Mouse (Mus musculus): ENCODE measurements around the gene Syne1.

GRCm38 (mm10) chr10:5550168-5551021 is 887 bp downstream of the Syne1 start:
- 0 out of 2 replicates have a peak, but pooled peaks have one; percentile 26 for TF ChIP-seq POLR2A (IDR thresholded peaks at IDR 0.05; ENCODE audit: insufficient read depth, low read depth, low read length)
- no peak; the same call in 1 of the 2 replicates for TF ChIP-seq CTCF (IDR thresholded peaks at IDR 0.05; ENCODE audit: insufficient read depth, low read depth, low read length)
